Mouse (Mus musculus) urinary bladder, postnatal 25 days (tissue): ENCODE results near the gene Olfr1423.
A peak's percentile ranks its signal among the peaks of the same experiment; 100 is the strongest.
"Not testable (repeated sequence)": the region's sequence is repeated elsewhere in the genome, so short reads cannot be mapped to it uniquely, and the experiment has no call there.

ENCODE experiments used
- DNase-seq: peaks from one replicate; pipeline ENCODE4 v3.0.0; 2022; ENCODE audit warnings: low spot score

Gene Olfr1423

DNA sequence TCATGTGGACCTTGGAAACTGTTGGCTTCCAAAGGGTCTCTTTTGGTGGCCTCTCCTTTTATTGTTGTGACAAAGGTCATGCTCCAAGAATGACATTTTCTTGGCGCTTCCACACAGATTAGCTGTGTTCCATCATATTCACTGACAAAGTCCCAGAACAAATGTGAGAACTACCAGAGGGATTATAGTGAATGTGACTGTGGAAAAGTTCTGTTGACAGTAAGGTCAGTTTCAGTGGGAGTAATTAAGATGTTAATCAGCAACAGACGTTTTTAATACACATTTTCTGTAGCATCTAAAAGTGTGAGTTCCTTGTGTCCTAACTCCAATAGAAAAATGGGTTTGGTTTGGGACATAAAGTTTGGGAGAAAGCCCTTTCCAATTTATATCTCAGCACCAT is at the start of gene Olfr1423:
Olfr1423 (minus strand) TSS at position 101 of the 400 bp plus-strand sequence.
- no peak for DNase-seq

DNA sequence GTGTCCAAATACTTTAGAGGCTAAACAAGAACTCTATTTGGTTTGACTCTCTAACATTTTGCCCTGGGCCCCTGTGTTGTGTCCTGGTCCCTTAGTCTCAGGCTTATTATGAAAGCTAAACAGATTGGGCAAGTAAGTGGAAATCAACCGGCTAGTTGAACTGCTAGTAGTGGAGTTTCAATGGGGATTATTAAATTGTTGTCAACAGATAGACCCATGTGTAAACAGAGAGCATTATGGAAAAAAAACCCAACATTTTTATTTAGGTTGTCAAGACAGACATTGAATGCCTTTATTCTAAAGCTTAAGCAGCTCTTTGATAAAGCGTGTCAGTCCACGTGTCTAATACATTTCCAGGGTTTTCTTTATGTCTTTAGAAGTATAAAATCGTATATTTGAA is 36.5 kb upstream of the Olfr1423 start, which contains the start of gene Olfr1425:
Olfr1425 (minus strand) TSS at position 101 of the 400 bp plus-strand sequence.
- DNase-seq = not testable (repeated sequence)

DNA sequence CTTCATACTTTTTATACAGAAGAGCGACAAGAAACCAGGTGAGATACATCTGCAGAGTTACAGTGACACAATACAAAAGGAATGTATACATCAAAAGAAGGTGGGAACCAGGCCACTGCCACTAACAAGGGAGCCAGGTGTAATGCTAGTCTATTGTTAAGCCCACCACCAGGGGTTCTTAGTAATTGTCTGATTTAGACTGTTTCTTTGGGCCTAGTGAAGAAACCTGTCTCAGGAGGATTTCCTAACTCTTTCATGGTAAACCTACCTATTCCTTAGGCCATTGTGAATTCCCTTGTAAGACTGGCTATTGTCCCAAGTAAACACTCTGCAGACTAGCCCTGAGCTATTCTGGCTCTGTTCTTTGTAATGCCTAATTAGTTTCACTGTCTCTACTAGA is 28.4 kb upstream of the Olfr1423 start:
- DNase-seq = not testable (repeated sequence)

DNA sequence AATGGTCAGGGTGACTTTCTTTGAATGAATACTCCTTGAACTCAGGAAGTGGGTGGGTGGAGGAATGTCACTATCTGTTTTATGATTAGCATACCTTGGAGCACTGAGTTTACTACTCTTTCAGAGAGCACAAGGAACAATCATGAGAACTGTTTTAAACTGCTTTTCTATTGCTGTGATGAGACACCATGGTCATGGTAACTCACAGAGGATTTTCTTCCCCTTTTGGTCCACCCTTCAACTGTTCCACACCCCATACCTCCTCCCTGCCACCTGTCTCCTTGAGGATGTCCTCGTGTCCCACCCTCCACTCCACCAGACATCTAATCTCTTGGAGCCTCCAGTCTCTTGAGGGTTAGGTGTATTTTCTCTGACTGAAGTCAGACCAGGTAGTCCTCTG is 26.7 kb upstream of the Olfr1423 start:
- not testable (repeated sequence) for DNase-seq

DNA sequence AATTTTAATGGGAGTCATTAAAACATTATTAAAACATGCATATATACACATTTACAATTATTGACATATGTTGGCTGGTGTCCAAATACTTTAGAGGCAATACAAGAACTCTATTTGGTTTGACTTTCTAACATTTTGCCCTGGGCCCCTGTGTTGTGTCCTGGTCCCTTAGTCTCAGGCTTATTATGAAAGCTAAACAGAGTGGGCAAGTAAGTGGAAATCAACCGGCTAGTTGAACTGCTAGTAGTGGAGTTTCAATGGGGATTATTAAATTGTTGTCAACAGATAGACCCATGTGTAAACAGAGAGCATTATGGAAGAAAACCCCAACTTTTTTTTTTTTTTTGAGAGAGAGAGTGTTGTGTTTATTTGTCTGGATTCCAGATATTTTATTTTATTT is 21.5 kb upstream of the Olfr1423 start, which contains the start of gene Olfr1424:
Olfr1424 (minus strand) TSS at position 101 of the 400 bp plus-strand sequence.
- DNase-seq = not testable (repeated sequence)

DNA sequence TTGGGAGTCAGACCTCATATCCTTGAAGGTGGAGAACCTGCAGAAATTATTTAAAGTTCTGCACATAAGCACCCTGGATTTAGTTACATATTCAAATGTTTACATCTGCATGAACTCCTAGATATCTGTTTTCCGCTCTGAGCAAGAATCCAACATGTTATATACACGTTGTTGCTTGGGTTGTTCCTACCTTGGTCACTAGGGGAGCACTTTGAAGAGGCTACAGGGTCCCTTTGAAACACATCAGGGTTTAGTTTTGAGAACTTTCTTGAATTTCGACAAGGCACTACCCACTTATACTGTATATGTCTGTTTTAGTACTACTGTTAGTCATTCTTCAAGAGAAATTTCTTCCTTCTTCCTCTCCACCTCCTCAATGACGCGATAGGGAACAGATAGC is 2.0 kb upstream of the Olfr1423 start:
- DNase-seq = no peak

DNA sequence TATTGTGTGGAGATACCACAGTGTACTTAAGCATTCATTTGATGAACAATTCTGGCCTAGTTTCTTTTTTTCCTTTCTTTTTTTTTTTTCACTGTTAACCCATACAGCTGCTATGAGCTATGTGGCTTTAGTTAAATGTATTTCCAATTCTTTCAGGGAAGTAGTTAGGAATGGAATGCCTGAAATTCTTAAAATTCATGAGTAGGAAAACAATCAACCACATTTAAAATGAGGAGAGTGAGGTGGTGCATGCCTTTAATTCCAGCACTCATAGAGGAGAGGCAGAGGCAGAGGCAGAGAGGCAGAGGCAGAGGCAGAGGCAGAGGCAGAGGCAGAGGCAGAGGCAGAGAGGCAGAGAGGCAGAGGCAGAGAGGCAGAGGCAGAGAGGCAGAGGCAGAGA is 3.4 kb downstream of the Olfr1423 start:
- DNase-seq = no peak

DNA sequence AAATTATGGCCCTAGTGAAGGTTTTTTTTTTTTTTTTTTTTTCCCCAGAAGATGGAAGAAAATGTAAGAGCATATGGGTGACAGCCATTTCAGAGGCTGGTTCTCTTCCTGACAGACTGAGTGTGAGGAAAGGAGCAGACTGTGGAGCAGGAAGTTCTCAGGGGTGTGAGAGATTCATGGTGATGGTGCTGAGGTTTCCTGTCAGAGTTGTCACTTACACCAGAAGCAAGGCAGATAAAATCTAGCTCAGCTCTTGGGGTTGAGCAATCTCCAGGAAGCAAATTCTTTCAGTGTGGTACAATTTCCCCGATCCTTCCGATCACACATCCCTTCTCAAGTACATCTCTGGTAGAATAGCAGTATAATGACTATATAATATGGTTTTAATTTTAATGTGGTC is 14.5 kb downstream of the Olfr1423 start:
- no peak for DNase-seq

DNA sequence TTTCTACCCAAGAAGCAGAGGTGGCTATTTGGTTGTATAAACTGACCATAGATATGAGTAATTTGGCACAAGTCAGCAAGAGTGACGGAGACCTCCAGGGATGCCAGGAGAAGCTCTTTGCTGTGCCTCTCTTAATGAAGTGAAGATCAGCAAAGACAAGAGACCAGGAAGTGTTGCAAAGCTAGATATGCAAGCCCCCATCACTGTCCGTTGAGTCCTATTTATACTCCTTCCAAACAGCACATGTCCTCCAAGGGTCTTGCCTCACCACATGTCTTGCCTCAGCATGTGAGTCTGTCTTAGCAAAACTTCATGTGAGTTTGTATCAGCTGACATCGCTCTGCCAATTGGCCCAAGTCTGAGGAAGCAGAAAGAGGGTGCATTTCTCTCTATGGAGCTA is 15.8 kb downstream of the Olfr1423 start:
- DNase-seq = no peak

DNA sequence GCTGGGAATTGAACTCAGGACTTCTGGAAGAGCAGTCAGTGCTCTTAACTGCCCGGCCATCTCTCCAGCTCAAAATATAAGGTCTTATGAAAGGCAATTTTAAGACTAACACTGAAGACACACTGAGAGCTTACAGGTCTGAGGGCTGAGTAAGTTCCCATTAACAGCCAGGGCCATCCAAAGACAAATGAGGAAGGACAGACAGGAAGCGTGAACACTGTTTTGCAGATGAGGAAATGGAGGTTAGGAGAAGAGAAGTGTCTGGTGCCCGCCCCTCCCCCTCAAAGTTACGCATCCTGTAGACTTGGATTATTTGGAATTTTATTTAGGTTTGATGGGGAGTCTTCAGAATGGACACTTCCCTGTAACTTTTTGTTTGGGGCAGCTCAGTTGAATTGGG is 17.0 kb downstream of the Olfr1423 start:
- DNase-seq = no peak

DNA sequence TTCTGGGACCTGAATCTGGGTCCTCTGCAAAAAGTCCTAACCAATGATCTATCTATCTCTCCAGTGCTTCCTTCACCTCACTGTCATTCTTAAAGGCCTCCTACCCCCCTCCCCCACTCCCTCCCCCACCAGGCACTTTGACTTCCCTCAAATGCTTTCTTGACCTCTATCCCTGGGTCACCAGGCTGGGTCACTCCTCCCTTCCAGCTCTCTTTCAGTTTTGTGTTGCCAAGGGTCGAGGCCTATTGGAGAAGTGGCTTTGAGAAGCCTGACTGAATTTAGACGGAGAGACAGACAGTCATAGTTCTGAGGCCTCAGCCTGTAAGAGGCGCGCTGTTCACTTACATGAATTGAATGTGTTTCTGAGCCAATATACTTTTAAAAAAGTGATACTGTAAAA is 24.9 kb downstream of the Olfr1423 start:
- no peak for DNase-seq

DNA sequence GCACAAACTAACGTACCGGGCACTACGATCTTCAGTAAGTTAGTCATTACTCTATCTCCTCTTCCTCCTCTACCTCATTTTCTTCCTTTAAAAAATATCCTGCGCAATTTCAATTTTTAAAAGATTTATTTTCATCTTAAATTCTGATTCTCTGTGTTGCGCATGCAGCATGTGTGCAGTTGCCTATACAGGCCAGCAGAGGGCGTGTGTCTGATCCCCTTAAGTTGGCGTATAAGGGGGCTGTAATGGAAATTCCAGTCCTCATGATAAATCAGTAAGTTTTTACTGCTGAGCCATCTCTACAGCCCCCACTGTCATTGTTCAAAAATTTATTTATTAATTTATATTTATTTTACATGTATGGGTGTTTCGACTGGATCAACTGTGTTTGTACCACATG is 25.4 kb downstream of the Olfr1423 start:
- DNase-seq = no peak

DNA sequence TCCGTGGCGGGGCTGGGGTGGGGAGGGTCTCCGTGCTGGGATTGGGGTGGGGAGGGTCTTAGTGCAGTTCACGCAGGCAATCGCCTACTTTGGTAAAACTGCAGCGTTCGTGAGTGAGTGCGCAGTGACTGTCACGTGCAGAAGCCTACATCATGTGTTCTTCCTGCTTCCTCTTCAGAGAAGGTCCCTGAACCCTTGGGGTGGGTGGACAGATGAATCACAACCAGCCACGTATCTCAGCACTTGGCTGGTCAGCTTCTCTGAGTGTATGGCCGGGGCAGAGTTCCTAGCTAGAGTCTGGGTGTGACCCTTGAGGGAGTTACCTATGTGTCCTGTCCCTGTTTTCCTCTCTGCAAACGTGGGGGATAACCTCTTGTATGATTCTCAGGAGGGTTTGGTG is 27.9 kb downstream of the Olfr1423 start:
- peak; percentile 43 for DNase-seq

DNA sequence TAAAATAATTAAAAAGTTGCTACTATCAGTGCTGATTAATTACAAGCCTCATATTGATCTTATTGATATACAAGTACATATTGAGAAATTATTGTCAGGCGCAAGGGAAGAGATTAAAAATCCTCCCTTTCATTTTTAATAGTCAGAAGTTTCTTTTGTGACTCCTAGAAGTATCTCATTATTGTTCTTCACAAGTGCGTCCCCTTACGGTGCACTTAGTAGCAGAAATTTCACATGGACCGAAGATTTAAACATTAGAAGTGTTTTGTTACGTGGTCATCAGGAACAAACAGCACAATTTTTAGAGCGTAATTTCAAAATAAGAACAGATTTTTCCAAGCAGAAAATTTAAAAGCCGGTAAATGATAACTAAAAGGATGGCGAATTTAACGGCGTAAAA is 28.5 kb downstream of the Olfr1423 start:
- no peak for DNase-seq

DNA sequence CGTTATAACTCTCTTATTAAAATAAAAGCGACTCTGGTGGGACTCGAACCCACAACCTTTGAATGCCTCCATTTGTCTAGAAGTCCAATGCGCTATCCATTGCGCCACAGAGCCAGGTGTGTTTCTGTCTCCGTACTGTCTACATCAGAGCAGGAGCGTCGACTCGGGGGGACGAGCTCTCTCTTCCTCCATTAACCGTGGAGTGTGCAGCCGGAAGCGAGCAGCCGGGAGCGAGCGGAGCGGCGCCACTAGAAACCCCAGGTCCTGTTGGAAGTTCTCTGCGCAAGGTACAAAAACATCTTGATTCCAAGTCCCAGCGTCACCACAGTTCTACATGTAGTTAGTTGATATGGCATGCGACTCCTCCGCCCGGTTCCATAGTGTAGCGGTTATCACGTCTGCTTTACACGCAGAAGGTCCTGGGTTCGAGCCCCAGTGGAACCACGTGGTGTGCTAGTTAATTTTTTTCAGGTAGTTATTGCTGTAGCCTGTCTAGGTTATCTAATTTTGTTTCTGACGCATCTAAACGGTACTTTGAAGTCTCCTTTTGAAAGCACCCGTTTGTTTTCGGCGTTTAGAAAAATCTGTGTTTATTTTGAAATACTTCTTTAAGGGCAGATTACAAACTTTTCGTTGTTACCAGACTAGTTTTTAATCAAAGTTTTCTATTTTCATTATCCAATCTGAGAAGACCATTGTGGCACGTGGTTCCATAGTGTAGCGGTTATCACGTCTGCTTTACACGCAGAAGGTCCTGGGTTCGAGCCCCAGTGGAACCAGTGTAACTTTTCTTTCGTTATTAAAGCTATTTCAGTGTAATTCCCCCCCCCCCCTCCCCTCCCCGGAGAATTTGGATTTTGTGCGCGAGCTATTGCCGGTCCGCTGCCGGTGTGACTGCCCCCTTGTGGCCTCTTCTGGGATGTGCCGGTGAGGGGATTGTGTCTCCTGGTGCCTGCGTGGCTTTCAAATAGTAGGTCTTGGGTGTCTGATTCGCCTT is 29.3 kb downstream of the Olfr1423 start:
- DNase-seq = peak; percentile 85

DNA sequence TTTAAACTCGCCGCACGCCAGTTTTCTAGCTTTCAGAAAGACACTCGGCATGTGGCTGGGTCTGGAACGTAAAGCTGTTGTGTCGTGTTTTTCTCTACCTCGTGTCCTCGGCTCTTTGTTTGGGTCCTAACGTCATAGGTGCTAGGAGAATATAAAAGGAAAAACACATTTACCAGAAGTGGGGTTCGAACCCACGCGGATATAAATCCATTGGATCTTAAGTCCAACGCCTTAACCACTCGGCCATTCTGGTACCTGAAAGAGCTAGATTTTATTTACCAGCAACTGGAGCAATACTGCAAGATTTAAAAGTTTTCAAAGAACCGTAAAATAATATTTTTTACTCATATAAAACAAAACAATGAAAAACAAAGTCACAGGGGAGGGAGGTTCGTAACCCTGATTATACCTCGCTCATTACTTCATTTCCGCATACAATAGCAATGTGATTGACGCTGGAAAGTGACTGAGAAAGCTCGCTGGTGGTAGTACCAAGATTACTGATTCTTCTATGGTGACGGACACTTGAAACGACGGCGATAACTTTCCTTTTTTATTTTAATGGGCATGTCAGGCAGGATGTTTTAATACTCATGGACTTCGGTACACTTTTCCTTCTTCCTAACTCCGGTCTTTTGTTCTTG is 30.1 kb downstream of the Olfr1423 start:
- peak; percentile 57 for DNase-seq

DNA sequence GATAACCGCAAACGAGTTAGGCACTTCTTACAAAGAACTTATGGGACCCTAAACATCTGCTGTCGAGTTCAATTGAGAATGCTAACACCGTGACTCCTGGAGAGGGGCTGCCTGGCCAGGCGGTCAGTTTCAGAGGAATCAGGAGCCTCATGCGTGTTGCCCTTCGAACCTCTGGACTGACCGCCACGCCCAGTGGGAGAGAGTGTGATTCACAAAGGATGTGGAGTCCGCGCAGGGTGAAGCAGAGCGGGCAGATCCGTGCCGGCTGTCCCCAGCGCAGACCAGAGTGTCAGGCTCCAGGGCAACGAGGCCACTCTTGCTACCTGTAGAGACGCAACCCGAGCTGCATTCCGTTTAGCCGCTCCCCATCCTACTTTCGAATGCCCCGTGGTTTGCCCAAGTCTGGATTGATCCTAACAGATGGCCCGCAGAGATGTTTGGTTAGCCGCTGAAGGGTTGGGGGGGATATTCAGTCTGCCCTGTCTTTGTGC is 30.8 kb downstream of the Olfr1423 start:
- DNase-seq = peak; percentile 57

DNA sequence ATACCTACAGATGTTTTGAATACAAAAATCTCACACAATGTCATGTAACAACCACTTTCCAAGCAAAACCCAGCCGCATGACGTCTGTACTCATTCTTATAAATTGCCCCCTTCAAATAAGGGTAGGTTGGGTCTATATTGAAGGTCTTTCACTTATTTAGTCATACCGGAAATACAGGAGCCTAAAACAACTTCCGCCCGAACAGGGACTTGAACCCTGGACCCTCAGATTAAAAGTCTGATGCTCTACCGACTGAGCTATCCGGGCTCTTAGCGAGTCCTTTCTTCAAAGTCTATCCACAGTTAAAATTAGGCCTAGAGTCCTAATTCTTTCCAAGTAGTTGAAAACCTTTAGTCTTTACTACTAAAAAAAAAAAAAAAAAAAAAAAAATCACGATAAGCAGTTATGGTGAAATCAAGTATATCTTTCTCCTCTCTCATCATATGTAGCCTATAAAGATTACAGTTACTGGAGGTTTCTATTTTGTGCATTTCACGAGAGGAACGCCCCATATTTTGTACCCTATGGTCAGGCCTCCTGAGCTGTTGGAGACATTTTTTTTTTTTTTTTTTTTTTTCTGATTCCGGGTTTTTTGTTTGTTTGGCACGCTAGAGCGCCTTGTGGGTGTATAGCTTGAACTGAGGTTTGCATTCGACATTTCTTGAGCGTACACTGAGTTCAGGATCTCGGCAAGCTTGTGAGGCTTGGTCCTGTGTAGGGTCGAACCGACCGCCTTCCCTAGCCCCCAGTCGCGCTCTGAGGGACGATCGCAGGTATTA is 31.4 kb downstream of the Olfr1423 start:
- peak; percentile 61 for DNase-seq

DNA sequence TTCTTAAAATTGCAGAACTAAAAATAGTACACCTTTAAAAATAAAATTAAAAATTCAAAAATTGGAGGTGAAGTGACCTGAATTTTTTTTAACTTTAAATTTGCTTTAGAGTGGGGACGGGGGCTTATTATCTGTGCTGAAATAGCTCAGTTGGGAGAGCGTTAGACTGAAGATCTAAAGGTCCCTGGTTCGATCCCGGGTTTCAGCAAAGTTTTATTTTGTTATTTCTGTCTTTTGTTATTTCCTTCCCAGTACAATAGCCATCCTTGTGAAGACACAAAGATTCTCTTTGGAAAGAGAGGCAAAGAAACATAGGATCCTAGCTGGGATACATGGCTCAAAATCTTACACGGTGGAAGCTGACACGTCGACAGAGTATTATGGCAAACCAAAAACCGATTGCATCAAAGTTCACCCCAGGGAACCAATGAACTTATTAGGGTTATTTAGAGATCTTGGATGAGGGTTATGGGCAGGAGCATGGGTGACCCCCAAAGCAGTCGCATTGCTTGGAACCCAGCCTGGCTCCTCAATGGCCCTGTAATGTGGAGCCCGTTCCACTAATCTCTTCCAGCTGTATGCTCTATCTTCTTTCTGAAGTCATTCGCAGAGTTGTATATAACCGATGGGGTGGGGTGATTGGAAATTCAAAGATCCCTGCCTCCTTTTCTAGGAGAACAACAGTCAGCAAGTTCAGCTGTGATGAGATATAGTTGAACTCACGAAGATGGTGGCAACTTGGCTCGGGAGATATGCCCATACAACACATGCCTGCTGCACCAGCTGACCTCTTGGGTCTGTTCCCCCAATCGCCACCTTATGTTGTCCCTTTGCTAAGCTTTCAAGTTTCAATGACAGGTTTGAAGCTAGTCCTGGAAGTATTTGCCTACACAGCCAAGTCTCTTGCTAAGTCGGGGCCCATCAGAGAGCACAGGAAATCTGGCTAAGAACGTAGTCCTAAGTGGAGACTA is 32.4 kb downstream of the Olfr1423 start:
- no peak for DNase-seq

DNA sequence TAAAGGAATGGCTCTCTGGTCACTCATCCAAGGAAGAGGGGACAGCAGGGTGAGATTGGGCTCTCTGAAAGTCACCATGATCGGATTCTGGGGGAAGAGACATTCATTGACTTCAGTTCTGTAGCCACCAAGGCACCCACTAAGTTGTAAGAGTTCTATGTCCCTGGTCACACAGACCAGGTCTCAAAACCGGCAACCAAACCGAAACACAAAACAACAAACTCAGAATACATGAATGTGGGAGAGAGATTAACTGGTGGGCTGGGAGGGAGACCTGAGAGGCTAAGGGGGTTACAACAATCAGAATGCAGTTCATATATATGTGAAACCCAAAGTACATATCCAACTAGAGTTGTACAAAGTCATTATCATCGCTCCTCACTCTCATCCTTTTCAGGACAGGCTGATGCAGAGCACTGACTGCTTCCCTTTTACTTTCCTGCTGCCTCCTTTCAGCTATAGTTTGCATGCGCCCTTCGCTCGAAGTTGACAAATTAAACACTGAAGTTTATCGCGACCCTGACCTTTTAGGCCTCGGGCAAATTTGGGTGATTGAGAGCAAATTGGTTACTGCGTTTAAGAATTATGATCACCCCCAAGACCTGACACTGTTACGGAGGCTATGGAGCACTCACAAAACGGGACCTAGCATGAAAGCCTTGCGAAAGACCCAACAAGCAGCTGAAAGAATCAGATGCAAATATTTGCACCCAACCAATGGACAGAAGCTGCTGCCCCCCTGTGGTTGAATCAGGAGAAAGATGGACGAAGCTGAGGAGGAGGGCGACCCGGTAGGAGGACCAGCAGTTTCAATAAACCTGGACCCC is 33.8 kb downstream of the Olfr1423 start:
- DNase-seq = peak; percentile 31
